ENCODE assay signal across 29 mouse cellular contexts in genomic region chr3:89671334-89671733, GRCm38 (mm10). TPM values are rescaled to one million over a fixed set of nuclear protein-coding genes. Genes with fewer than 3 reads are reported as not detected.
DNase-seq lines count a peak whose midpoint lies in the region; ATAC-seq and TF ChIP-seq lines count a peak whose summit lies in the region.
"Had no signal": no experiment of that assay in that cellular context is flagged by ENCODE, and none has a peak within 500 bp of the region (broad histone marks: within the 10 kb centered on the region; RNA-seq: fewer than 3 reads in every experiment).

No protein-coding gene starts in this region.

- peak overlapping the region; percentile 18; the same call in 1 of the 2 replicates for H3K27ac ChIP-seq in lung, embryonic 14.5 days (ENCODE audit: low read depth)
- H3K27ac ChIP-seq in hindbrain, embryonic 13.5 days = no peak overlapping the region
- H3K27ac ChIP-seq: embryonic facial prominence, embryonic 13.5 days; hindbrain, embryonic 10.5 days; intestine, embryonic 15.5 days; kidney, postnatal 0 days; limb, embryonic 13.5 days; macrophage; midbrain, embryonic 13.5 days; neural tube, embryonic 13.5 days; stomach, postnatal 0 days had no signal

- no peak for ATAC-seq in lung, embryonic 14.5 days (ENCODE audit: insufficient read depth)
- ATAC-seq in hindbrain, embryonic 13.5 days (ENCODE audit: low FRiP score) = no peak
- ATAC-seq: forebrain, embryonic 16.5 days; hindbrain, embryonic 16.5 days; intestine, embryonic 15.5 days; midbrain, embryonic 13.5 days had no signal

- intact Hi-C loops in heart, postnatal 36 days (cut with DNase I) = no loop called here

- no peaks in the 10 kb centered on the region for H3K36me3 ChIP-seq in lung, embryonic 14.5 days (ENCODE audit: insufficient read depth)
- H3K36me3 ChIP-seq in hindbrain, embryonic 13.5 days = no peaks in the 10 kb centered on the region
- H3K36me3 ChIP-seq: embryonic facial prominence, embryonic 13.5 days; hindbrain, embryonic 10.5 days; intestine, embryonic 15.5 days; limb, embryonic 13.5 days; midbrain, embryonic 13.5 days; neural tube, embryonic 13.5 days had no signal

- DNase-seq in cerebellum, postnatal 10 days = peak; percentile 65 to 77
- no peak for DNase-seq in cerebellum, adult 8-10 months
- peak; percentile 16 to 22 for DNase-seq in heart, adult 9 months (ENCODE audit: low spot score in 2 of 2)
- no peak for DNase-seq in heart, postnatal 36 days
- DNase-seq in lung, embryonic 14.5 days = no peak
- no peak for DNase-seq in lung, adult 2 months
- DNase-seq in heart, postnatal 4 days = peak; percentile 24
- DNase-seq: adrenal gland, adult 8-10 months; cerebellum, adult 2 months; gastrocnemius, postnatal 10 days; kidney, adult 2 months; lung, postnatal 10 days; right cerebral cortex, postnatal 4 days; thymus, adult 18-20 months; thymus, postnatal 36 days had no signal

- no peak for TF ChIP-seq CTCF in lung, embryonic 14.5 days (IDR thresholded peaks at IDR 0.05; ENCODE audit: low read depth)
- no peak for TF ChIP-seq CTCF in lung, adult 2 months (IDR thresholded peaks at IDR 0.05; ENCODE audit: insufficient read depth, low read length)

- no peak for TF ChIP-seq POLR2A in lung, adult 2 months (IDR thresholded peaks at IDR 0.05; ENCODE audit: borderline replicate concordance, extremely low read depth, low read depth, low read length)

- WGBS in lung, embryonic 14.5 days = 20% methylated on average over 6 of the region's 6 CpGs
- 33% methylated on average over 6 of the region's 6 CpGs for WGBS in lung, adult 2 months
- 82% methylated on average over 6 of the region's 6 CpGs for WGBS in hindbrain, embryonic 13.5 days

- no peak overlapping the region for H3K4me2 ChIP-seq in lung, embryonic 14.5 days
- H3K4me2 ChIP-seq in hindbrain, embryonic 13.5 days = no peak overlapping the region
- H3K4me2 ChIP-seq: embryonic facial prominence, embryonic 13.5 days; intestine, embryonic 15.5 days; limb, embryonic 13.5 days; liver, embryonic 11.5 days; midbrain, embryonic 13.5 days; neural tube, embryonic 13.5 days had no signal

- H3K4me1 ChIP-seq in lung, embryonic 14.5 days (ENCODE audit: insufficient read depth) = peaks cover 4% of the 10 kb centered on the region; the same call in 1 of the 2 replicates
- H3K4me1 ChIP-seq in lung, adult 2 months (ENCODE audit: control insufficient read depth, insufficient read depth, low read length) = no peaks in the 10 kb centered on the region
- H3K4me1 ChIP-seq in hindbrain, embryonic 13.5 days (replicated peaks) = peaks cover 10% of the 10 kb centered on the region
- H3K4me1 ChIP-seq: limb, embryonic 13.5 days had no signal

- H3K9me3 ChIP-seq in lung, embryonic 14.5 days (ENCODE audit: low read depth, low read length) = no peaks in the 10 kb centered on the region
- H3K9me3 ChIP-seq in hindbrain, embryonic 13.5 days = no peaks in the 10 kb centered on the region
- H3K9me3 ChIP-seq: embryonic facial prominence, embryonic 13.5 days; hindbrain, embryonic 10.5 days; intestine, embryonic 15.5 days; limb, embryonic 13.5 days; midbrain, embryonic 13.5 days; neural tube, embryonic 13.5 days had no signal

- no peak overlapping the region for H3K9ac ChIP-seq in lung, embryonic 14.5 days
- no peak overlapping the region for H3K9ac ChIP-seq in hindbrain, embryonic 13.5 days
- H3K9ac ChIP-seq: embryonic facial prominence, embryonic 13.5 days; intestine, embryonic 15.5 days; limb, embryonic 13.5 days; midbrain, embryonic 13.5 days; neural tube, embryonic 13.5 days had no signal

- no peak overlapping the region for H3K4me3 ChIP-seq in lung, embryonic 14.5 days (ENCODE audit: low read depth, low read length)
- H3K4me3 ChIP-seq in lung, adult 2 months (replicated peaks; ENCODE audit: extremely low read depth, low read depth, low read length) = no peak overlapping the region
- H3K4me3 ChIP-seq in hindbrain, embryonic 13.5 days = no peak overlapping the region
- H3K4me3 ChIP-seq: embryonic facial prominence, embryonic 13.5 days; erythroblast, embryonic 14.5 days; hindbrain, embryonic 10.5 days; intestine, embryonic 15.5 days; limb, embryonic 13.5 days; midbrain, embryonic 13.5 days; neural tube, embryonic 13.5 days had no signal

- no peaks in the 10 kb centered on the region for H3K27me3 ChIP-seq in lung, embryonic 14.5 days (ENCODE audit: insufficient read depth, low read length)
- H3K27me3 ChIP-seq in hindbrain, embryonic 13.5 days = 0 out of 2 replicates have a peak, but pooled peaks cover under 1% of the 10 kb centered on the region
- H3K27me3 ChIP-seq: embryonic facial prominence, embryonic 13.5 days; intestine, embryonic 15.5 days; limb, embryonic 13.5 days; midbrain, embryonic 13.5 days had no signal

RNA-seq across cellular contexts. Expression of gene Adar, which starts 43.5 kb away (rescaled TPM):
- total RNA-seq in heart, postnatal 36 days (2021) = 10 to 100 TPM; 13.2 to 13.7 TPM
- 12.4 and 12.8 TPM in 2 replicates for polyA plus RNA-seq in lung, embryonic 14.5 days (2014; fragmentation: Nextera tagmentation; extraction: Ambion mirVana)
- 23.4 and 31.2 TPM in 2 replicates for polyA plus RNA-seq in lung, adult 2 months (2012; rRNA removed)
- 10 to 100 TPM; 20.4 to 21.5 TPM for total RNA-seq in heart, postnatal 4 days (2021)
- polyA plus RNA-seq in hindbrain, embryonic 13.5 days (2015; fragmentation: Nextera tagmentation; extraction: Ambion mirVana) = 19.8 and 23.1 TPM in 2 replicates

Comparison
In these comparisons a context has a peak if more than half of its experiments do, and no peak if none do; other contexts are left out.
1. DNase-seq: peak in cerebellum, postnatal 10 days (2 of 2), heart, adult 9 months (2 of 2) and heart, postnatal 4 days (single experiment); none in cerebellum, adult 8-10 months (single experiment), heart, postnatal 36 days (0 of 2), lung, embryonic 14.5 days (single experiment) and lung, adult 2 months (single experiment).